Mouse (Mus musculus) naive thymus-derived CD4-positive, alpha-beta T cell, adult 5 months (primary cell): ENCODE data around the gene Cul3. TPM values are rescaled to one million over a fixed set of nuclear protein-coding genes. Genes with fewer than 3 reads are reported as not detected.

Experiments
- polyA plus RNA-seq: library from polyadenylated mRNA; unstranded; fragments of 100-300 nt; shearing (Covaris generic); gene quantifications from one replicate; pipeline ENCODE4 v1.2.1, GENCODE M21; 2017

Gene Cul3
- 247 TPM for polyA plus RNA-seq

GRCm38 (mm10) chr1:80340436-80341376 lies at the start of gene Cul3:
Gene Cul3, minus strand, starts transcription at chr1:80340480.

GRCm38 (mm10) chr1:80218268-80218667 lies 122.0 kb downstream of the Cul3 start, which contains the start of gene Fam124b:
Gene Fam124b, minus strand, starts transcription at chr1:80218473.

Other genes with a start within 250 kb of the Cul3 start
- not detected for gene Fam124b, start 122.0 kb downstream of the Cul3 start, polyA plus RNA-seq
- gene Gm45261, start 121.0 kb upstream of the Cul3 start, polyA plus RNA-seq: not detected